Mouse (Mus musculus) neural tube, embryonic 11.5 days (tissue): Measurements from ENCODE around the gene Aven. TPM values are rescaled to one million over a fixed set of nuclear protein-coding genes. Genes with fewer than 3 reads are reported as not detected.

Experiments used
- ATAC-seq: fragments of 200-750 bp; cut with Nextera tagmentation; 2 replicates; pipeline ENCODE4 v1.8.0; 2017; ENCODE audit warnings: moderate number of reproducible peaks, mild to moderate bottlenecking, moderate TSS enrichment, moderate library complexity; ENCODE audit not compliant: insufficient read depth, low FRiP score, low TSS enrichment
- DNase-seq: peaks from one replicate; pipeline ENCODE4 v3.0.0-alpha.2; 2015; ENCODE audit warnings: low spot score
- H3K27ac ChIP-seq: fragments of 300-500 bp; sonication (generic); 2 replicates; pipeline ENCODE4 v1.5.1; 2014; ENCODE audit warnings: low read depth, mild to moderate bottlenecking, low read length
- H3K27me3 ChIP-seq: fragments of 300-500 bp; sonication (generic); 2 replicates; pipeline ENCODE4 v1.6.1; 2014; ENCODE audit warnings: mild to moderate bottlenecking, low read length, mixed read lengths; ENCODE audit not compliant: control insufficient read depth, insufficient read depth
- H3K36me3 ChIP-seq: fragments of 300-500 bp; sonication (generic); 2 replicates; pipeline ENCODE4 v1.6.1; 2014; ENCODE audit warnings: mild to moderate bottlenecking, low read length, moderate library complexity, mixed read lengths; ENCODE audit not compliant: control insufficient read depth, insufficient read depth
- H3K4me1 ChIP-seq: fragments of 300-500 bp; sonication (generic); 2 replicates; pipeline ENCODE4 v1.6.1; 2014; ENCODE audit warnings: low read length, mixed read lengths; ENCODE audit not compliant: control insufficient read depth, insufficient read depth
- H3K4me2 ChIP-seq: fragments of 300-500 bp; sonication (generic); 2 replicates; pipeline ENCODE4 v1.6.1; 2014; ENCODE audit warnings: low read depth, mild to moderate bottlenecking, moderate library complexity
- H3K4me3 ChIP-seq: fragments of 300-500 bp; sonication (generic); 2 replicates; pipeline ENCODE4 v1.5.1; 2014; ENCODE audit warnings: low read depth, low read length
- H3K9ac ChIP-seq: fragments of 300-500 bp; sonication (generic); 2 replicates; pipeline ENCODE4 v1.6.1; 2014; ENCODE audit warnings: mild to moderate bottlenecking, low read length
- H3K9me3 ChIP-seq: fragments of 300-500 bp; sonication (generic); 2 replicates; pipeline ENCODE4 v1.6.1; 2016; ENCODE audit warnings: low read length; ENCODE audit not compliant: control insufficient read depth
- WGBS: fragments of 180-500 bp; shearing (Covaris S2); extraction: QIAGEN DNeasy Blood & Tissue Kit; methylation state at CpG from one replicate; pipeline ENCODE4 v1.1.7; 2014; 5-methylcytosine and 5-hydroxymethylcytosine counted together
- polyA plus RNA-seq: library from polyadenylated mRNA; unstranded; fragments of >200 nt; fragmentation: Nextera tagmentation; extraction: Ambion mirVana; gene quantifications from 2 replicates; pipeline ENCODE4 v1.2.1, GENCODE M21; 2014

Gene Aven
- polyA plus RNA-seq, 1 experiment from 2014 or later = 7.7 TPM

- H3K4me3 ChIP-seq = no peak overlapping the region
- no peak for DNase-seq
- no peak for ATAC-seq
- H3K27me3 ChIP-seq = no peaks in the 10 kb centered on the region
- no peaks in the 10 kb centered on the region for H3K9me3 ChIP-seq
- H3K4me1 ChIP-seq = no peaks in the 10 kb centered on the region
- no peak overlapping the region for H3K4me2 ChIP-seq
- no peaks in the 10 kb centered on the region for H3K36me3 ChIP-seq
- no peak overlapping the region for H3K9ac ChIP-seq
- H3K27ac ChIP-seq = no peak overlapping the region
Measured at GRCm38 (mm10) chr2:112557453-112557852, 64.7 kb downstream of the Aven start.

- H3K4me3 ChIP-seq = no peak overlapping the region
- H3K27me3 ChIP-seq = no peaks in the 10 kb centered on the region
- no peak overlapping the region for H3K4me2 ChIP-seq
- H3K36me3 ChIP-seq = no peaks in the 10 kb centered on the region
- H3K9ac ChIP-seq = no peak overlapping the region
- WGBS = 87% methylated on average over 7 of the region's 7 CpGs
- H3K27ac ChIP-seq = no peak overlapping the region
- DNase-seq (no peak), ATAC-seq (no peak)
- H3K4me1 ChIP-seq = no peaks in the 10 kb centered on the region
- no peaks in the 10 kb centered on the region for H3K9me3 ChIP-seq
Measured at GRCm38 (mm10) chr2:112561549-112561948, 68.8 kb downstream of the Aven start.

- WGBS = 95% methylated on average over 1 of the region's 1 CpGs
- DNase-seq (no peak), ATAC-seq (no peak)
- Histone ChIP-seq H3K36me3 (no peaks in the 10 kb centered on the region), H3K4me2 (no peak overlapping the region), H3K9ac (no peak overlapping the region), H3K27me3 (no peaks in the 10 kb centered on the region), H3K4me1 (no peaks in the 10 kb centered on the region), H3K27ac (no peak overlapping the region), H3K9me3 (no peaks in the 10 kb centered on the region), H3K4me3 (no peak overlapping the region)
Measured at GRCm38 (mm10) chr2:112565060-112565459, 72.3 kb downstream of the Aven start.

- Histone ChIP-seq H3K9me3 (no peaks in the 10 kb centered on the region), H3K27ac (no peak overlapping the region), H3K4me2 (no peak overlapping the region), H3K4me1 (no peaks in the 10 kb centered on the region), H3K36me3 (no peaks in the 10 kb centered on the region), H3K9ac (no peak overlapping the region), H3K4me3 (no peak overlapping the region), H3K27me3 (no peaks in the 10 kb centered on the region)
- no peak for ATAC-seq
- WGBS = 63% methylated on average over 4 of the region's 4 CpGs
- DNase-seq = no peak
Measured at GRCm38 (mm10) chr2:112566290-112567085, 73.7 kb downstream of the Aven start.

- WGBS = 95% methylated on average over 4 of the region's 4 CpGs
- Histone ChIP-seq H3K9me3 (no peaks in the 10 kb centered on the region), H3K27ac (no peak overlapping the region), H3K27me3 (no peaks in the 10 kb centered on the region), H3K4me2 (no peak overlapping the region), H3K4me3 (no peak overlapping the region), H3K9ac (no peak overlapping the region), H3K36me3 (no peaks in the 10 kb centered on the region), H3K4me1 (no peaks in the 10 kb centered on the region)
- DNase-seq = no peak
- no peak for ATAC-seq
Measured at GRCm38 (mm10) chr2:112567786-112568185, 75.0 kb downstream of the Aven start.

GRCm38 (mm10) chr2:112590985-112591384 is 98.2 kb downstream of the Aven start:
- no peaks in the 10 kb centered on the region for H3K9me3 ChIP-seq
- no peak overlapping the region for H3K27ac ChIP-seq
- no peak overlapping the region for H3K4me2 ChIP-seq
- ATAC-seq (no peak), DNase-seq (no peak)
- H3K4me1 ChIP-seq = 0 out of 2 replicates have a peak, but pooled peaks cover 2% of the 10 kb centered on the region
- 88% methylated on average over 7 of the region's 7 CpGs for WGBS
- H3K4me3 ChIP-seq = no peak overlapping the region
- H3K36me3 ChIP-seq = no peaks in the 10 kb centered on the region
- no peak overlapping the region for H3K9ac ChIP-seq
- H3K27me3 ChIP-seq = no peaks in the 10 kb centered on the region

GRCm38 (mm10) chr2:112591451-112591871 is 98.7 kb downstream of the Aven start:
- ATAC-seq (no peak), DNase-seq (no peak)
- no peak overlapping the region for H3K4me3 ChIP-seq
- H3K27me3 ChIP-seq = no peaks in the 10 kb centered on the region
- no peak overlapping the region for H3K4me2 ChIP-seq
- H3K36me3 ChIP-seq = no peaks in the 10 kb centered on the region
- 42% methylated on average over 6 of the region's 6 CpGs for WGBS
- no peak overlapping the region for H3K27ac ChIP-seq
- 0 out of 2 replicates have a peak, but pooled peaks cover 2% of the 10 kb centered on the region for H3K4me1 ChIP-seq
- no peaks in the 10 kb centered on the region for H3K9me3 ChIP-seq
- no peak overlapping the region for H3K9ac ChIP-seq

- no peak overlapping the region for H3K4me3 ChIP-seq
- 77% methylated on average over 2 of the region's 2 CpGs for WGBS
- H3K4me1 ChIP-seq = 0 out of 2 replicates have a peak, but pooled peaks cover 2% of the 10 kb centered on the region
- no peaks in the 10 kb centered on the region for H3K36me3 ChIP-seq
- H3K27me3 ChIP-seq = no peaks in the 10 kb centered on the region
- DNase-seq = no peak
- no peak overlapping the region for H3K9ac ChIP-seq
- no peak for ATAC-seq
- no peak overlapping the region for H3K27ac ChIP-seq
- no peaks in the 10 kb centered on the region for H3K9me3 ChIP-seq
- no peak overlapping the region for H3K4me2 ChIP-seq
Measured at GRCm38 (mm10) chr2:112593322-112593721, 100.6 kb downstream of the Aven start.

GRCm38 (mm10) chr2:112593781-112594180 is 101.0 kb downstream of the Aven start:
- no peak for ATAC-seq
- no peaks in the 10 kb centered on the region for H3K27me3 ChIP-seq
- H3K36me3 ChIP-seq = no peaks in the 10 kb centered on the region
- no peaks in the 10 kb centered on the region for H3K9me3 ChIP-seq
- no peak overlapping the region for H3K27ac ChIP-seq
- 0 out of 2 replicates have a peak, but pooled peaks cover 2% of the 10 kb centered on the region for H3K4me1 ChIP-seq
- no peak overlapping the region for H3K4me2 ChIP-seq
- H3K4me3 ChIP-seq = no peak overlapping the region
- H3K9ac ChIP-seq = no peak overlapping the region
- 91% methylated on average over 2 of the region's 2 CpGs for WGBS
- no peak for DNase-seq
